Mouse (Mus musculus) embryonic facial prominence, embryonic 13.5 days (tissue): ENCODE measurements around the gene Olfr705. TPM values are rescaled to one million over a fixed set of nuclear protein-coding genes. Genes with fewer than 3 reads are reported as not detected.
"Not testable (repeated sequence)": the region's sequence is repeated elsewhere in the genome, so short reads cannot be mapped to it uniquely, and the experiment has no call there.

ENCODE experiments used
- ATAC-seq: fragments of 200-750 bp; cut with Nextera tagmentation; 2 replicates; pipeline ENCODE4 v1.8.0; 2017; ENCODE audit warnings: low read depth; ENCODE audit not compliant: insufficient number of reproducible peaks, insufficient read depth, low FRiP score, low TSS enrichment
- H3K27ac ChIP-seq: fragments of 300-500 bp; sonication (generic); 2 replicates; pipeline ENCODE4 v1.5.1; 2015; ENCODE audit warnings: moderate library complexity, mild to moderate bottlenecking, inconsistent platforms
- H3K27me3 ChIP-seq: fragments of 300-500 bp; sonication (generic); 2 replicates; pipeline ENCODE4 v1.6.1; 2015; ENCODE audit warnings: mild to moderate bottlenecking, inconsistent platforms
- H3K36me3 ChIP-seq: fragments of 300-500 bp; sonication (generic); 2 replicates; pipeline ENCODE4 v1.6.1; 2015; ENCODE audit warnings: mild to moderate bottlenecking, inconsistent platforms
- H3K4me1 ChIP-seq: fragments of 300-500 bp; sonication (generic); 2 replicates; pipeline ENCODE4 v1.6.1; 2015; ENCODE audit warnings: inconsistent platforms
- H3K4me2 ChIP-seq: fragments of 300-500 bp; sonication (generic); 2 replicates; pipeline ENCODE4 v1.6.1; 2015; ENCODE audit warnings: moderate library complexity, mild to moderate bottlenecking, inconsistent platforms
- H3K4me3 ChIP-seq: fragments of 300-500 bp; sonication (generic); 2 replicates; pipeline ENCODE4 v1.5.1; 2015; ENCODE audit warnings: mild to moderate bottlenecking, inconsistent platforms
- H3K9ac ChIP-seq: fragments of 300-500 bp; sonication (generic); 2 replicates; pipeline ENCODE4 v1.6.1; 2015; ENCODE audit warnings: mild to moderate bottlenecking, inconsistent platforms
- H3K9me3 ChIP-seq: fragments of 300-500 bp; sonication (generic); 2 replicates; pipeline ENCODE4 v1.6.1; 2016; ENCODE audit warnings: inconsistent platforms
- WGBS: fragments of 180-500 bp; shearing (Covaris S2); methylation state at CpG from one replicate; pipeline ENCODE4 v1.1.7; 2015; ENCODE audit warnings: mixed read lengths; 5-methylcytosine and 5-hydroxymethylcytosine counted together
- polyA plus RNA-seq: library from polyadenylated mRNA; unstranded; fragments of >200 nt; fragmentation: Nextera tagmentation; extraction: Ambion mirVana; gene quantifications from 2 replicates; pipeline ENCODE4 v1.2.1, GENCODE M21; 2015

Olfr705 gene
- not detected in 2 replicates for polyA plus RNA-seq

DNA sequence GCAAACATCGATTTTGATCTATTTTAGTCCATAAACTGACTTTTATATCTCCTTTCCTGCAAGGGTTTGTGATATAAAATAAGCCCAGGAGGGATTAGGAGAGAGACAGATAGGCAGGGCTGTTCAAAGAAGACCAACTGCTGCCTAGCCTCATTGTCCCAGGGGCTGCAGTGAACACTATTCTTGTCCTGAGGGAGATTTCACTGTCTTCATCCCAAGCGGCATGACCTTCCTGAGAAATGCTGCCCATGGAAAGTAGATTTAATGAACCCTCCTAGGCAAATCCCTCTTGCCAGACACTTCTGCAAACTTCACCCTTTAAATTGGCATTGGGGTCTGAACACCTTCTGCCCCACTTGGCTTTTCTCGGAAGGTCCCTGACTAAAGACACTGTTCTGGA, at the start of gene Olfr705:
Gene Olfr705 (minus strand): TSS at position 101 of the 400 bp plus-strand sequence.
- ATAC-seq: no peak
- Histone ChIP-seq H3K4me2 (no peak within 1 kb of the TSS), H3K27me3 (no peaks in the 10 kb centered on the region), H3K9me3 (no peaks in the 10 kb centered on the region), H3K4me1 (no peaks in the 10 kb centered on the region), H3K27ac (no peak within 1 kb of the TSS), H3K36me3 (no peaks in the 10 kb centered on the region), H3K9ac (no peak within 1 kb of the TSS), H3K4me3 (no peak within 1 kb of the TSS)
- 80% methylated on average over 3 of the region's 3 CpGs for WGBS

DNA sequence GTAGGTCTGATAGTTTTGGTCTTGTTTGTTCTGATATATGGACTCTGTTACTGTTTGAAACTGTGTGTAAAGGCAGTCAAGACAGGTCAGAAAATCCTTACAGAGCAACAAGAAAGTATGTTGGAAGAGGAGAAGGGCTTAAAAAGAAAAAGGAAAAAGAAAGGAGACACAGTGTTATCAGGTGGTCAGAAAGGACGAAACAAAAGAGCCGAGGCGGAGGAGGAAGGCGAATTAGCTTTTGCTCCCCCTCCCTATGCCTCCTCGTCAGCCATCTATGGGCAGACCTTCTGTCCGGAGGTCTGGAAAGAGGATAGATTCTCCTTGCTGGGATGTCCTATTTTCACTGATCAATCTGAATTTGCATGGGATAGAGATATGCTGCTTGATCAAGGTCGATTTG, 44.3 kb upstream of the Olfr705 start:
- not testable (repeated sequence) for ATAC-seq, H3K4me1 ChIP-seq
- 87% methylated on average over 7 of the region's 7 CpGs for WGBS

DNA sequence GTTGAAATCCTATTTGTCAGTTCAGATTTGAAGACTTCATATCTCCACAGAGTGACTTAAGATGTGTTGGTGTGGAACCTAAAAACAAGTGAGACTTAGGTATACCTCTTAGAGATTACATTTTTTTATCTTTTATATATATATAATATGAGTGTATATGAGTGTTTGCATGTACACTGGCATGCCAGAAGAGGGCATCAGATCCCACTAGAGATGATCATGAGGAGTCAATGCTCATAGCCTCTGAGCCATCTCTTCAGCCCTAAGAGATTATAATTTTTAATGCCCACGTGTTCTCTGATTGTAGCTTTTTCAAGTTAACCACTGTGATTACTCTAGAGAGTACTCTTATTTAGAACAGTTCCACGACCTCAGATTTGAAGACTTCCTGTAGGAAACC, 31.0 kb upstream of the Olfr705 start, which contains the start of gene Olfr1532-ps1:
Gene Olfr1532-ps1 (plus strand): TSS at position 326 of the 400 bp plus-strand sequence.
- Histone ChIP-seq H3K9ac (no peak within 1 kb of the TSS), H3K4me2 (no peak within 1 kb of the TSS), H3K4me3 (no peak within 1 kb of the TSS), H3K9me3 (no peaks in the 10 kb centered on the region), H3K4me1 (no peaks in the 10 kb centered on the region), H3K27me3 (no peaks in the 10 kb centered on the region), H3K36me3 (no peaks in the 10 kb centered on the region), H3K27ac (no peak within 1 kb of the TSS)
- WGBS: 57% methylated on average over 2 of the region's 2 CpGs
- ATAC-seq: no peak

More for the DNA sequence above, 44.3 kb upstream of the Olfr705 start:
- not testable (repeated sequence) for H3K4me3 ChIP-seq, H3K9me3 ChIP-seq, H3K9ac ChIP-seq, H3K4me2 ChIP-seq, H3K27ac ChIP-seq, H3K36me3 ChIP-seq, H3K27me3 ChIP-seq

DNA sequence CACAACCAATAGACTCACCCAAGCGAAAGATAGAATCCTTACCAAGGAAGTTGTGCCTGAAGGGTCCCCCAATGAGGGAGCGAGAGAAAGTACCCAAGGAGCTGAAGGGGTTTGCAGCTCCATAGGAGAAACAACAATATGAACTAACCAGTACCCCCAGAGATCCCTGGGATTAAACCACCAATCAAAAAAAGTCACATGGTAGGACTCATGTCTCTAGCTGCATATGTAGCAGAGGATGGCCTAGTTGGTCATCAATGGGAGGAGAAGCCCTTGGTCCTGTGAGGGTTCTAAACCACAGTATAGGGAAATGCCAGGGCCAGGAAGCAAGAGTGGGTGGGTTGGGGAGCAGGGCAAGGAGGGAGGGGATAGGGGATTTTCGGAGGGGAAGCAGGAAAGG, 24.4 kb upstream of the Olfr705 start, which contains the start of gene Olfr707:
Gene Olfr707 (minus strand): TSS at position 101 of the 400 bp plus-strand sequence.
- H3K9me3 ChIP-seq, H3K27me3 ChIP-seq, H3K4me3 ChIP-seq, H3K36me3 ChIP-seq, H3K4me2 ChIP-seq, H3K4me1 ChIP-seq, ATAC-seq, H3K27ac ChIP-seq, H3K9ac ChIP-seq: not testable (repeated sequence)
- WGBS: 76% methylated on average over 3 of the region's 3 CpGs

DNA sequence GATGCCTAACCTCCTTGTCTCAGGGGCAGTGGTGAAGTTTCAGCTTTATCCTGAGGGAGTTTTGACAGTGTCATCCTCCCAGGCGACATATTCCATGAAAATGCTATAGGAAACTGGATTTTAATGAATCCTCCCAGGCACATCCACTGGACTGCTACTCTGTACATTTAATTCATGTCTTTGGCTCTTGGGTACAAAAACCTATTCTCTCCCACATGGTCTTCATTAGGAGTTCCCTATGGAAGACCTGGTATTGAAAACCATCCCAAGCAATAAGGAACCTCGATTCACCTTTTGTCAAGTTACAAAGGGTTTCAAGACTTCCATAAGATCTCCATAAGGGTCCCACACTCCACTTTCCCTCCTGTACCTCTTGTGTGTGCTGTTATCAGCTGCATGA, 11.4 kb upstream of the Olfr705 start, which contains the start of gene Olfr706:
Gene Olfr706 (minus strand): TSS at position 101 of the 400 bp plus-strand sequence.
- Histone ChIP-seq H3K9me3 (no peaks in the 10 kb centered on the region), H3K4me2 (no peak within 1 kb of the TSS), H3K27me3 (no peaks in the 10 kb centered on the region), H3K9ac (no peak within 1 kb of the TSS), H3K36me3 (no peaks in the 10 kb centered on the region), H3K27ac (no peak within 1 kb of the TSS), H3K4me3 (no peak within 1 kb of the TSS), H3K4me1 (no peaks in the 10 kb centered on the region)
- 80% methylated on average over 2 of the region's 2 CpGs for WGBS
- ATAC-seq: no peak

DNA sequence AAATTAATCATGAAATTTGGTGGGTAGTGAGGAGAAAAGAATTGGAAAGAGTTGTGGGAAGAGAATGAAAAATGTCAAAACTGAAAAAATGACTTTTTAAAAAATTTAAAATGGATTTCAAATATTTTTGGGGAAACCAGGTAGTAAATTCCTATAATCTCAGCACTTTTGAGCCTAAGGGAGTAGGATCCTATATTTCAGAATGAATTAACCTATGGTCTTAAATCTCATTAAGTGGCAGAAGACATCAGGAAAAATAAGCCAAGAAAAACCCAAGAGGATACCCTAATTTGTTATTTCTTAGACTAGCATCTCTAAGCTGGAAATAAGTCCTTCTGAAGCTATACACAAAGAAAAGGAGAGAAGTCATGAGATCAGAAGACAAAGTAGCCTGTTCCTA, 13.8 kb downstream of the Olfr705 start, which contains the start of gene Olfr704:
Gene Olfr704 (plus strand): TSS at position 301 of the 400 bp plus-strand sequence.
- Histone ChIP-seq H3K27me3 (no peaks in the 10 kb centered on the region), H3K27ac (no peak within 1 kb of the TSS), H3K4me3 (no peak within 1 kb of the TSS), H3K9me3 (no peaks in the 10 kb centered on the region), H3K4me2 (no peak within 1 kb of the TSS), H3K36me3 (no peaks in the 10 kb centered on the region), H3K4me1 (no peaks in the 10 kb centered on the region), H3K9ac (no peak within 1 kb of the TSS)
- ATAC-seq: no peak

DNA sequence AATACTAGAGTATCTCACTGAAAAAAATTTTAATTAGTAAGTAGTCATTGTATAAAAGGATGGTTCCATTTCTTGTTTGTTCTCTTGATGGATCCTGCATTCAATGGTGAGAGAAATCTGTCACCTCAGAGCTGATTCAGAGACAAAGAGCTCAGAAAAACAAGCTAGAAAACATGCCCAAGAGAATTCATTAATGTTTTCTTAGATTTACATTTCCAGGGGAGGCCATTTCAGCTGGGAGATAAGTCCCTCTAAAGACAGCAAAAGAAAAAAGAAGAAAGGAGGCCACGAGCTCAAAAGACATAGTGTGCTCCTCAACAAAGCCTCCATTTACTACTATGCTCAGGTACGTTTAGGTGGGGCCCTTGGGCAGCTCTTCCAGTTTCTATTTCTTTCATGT, 33.6 kb downstream of the Olfr705 start, which contains the start of gene Olfr703:
Gene Olfr703 (plus strand): TSS at position 301 of the 400 bp plus-strand sequence.
- 58% methylated on average over 2 of the region's 2 CpGs for WGBS
- Histone ChIP-seq H3K27ac (no peak within 1 kb of the TSS), H3K4me1 (no peaks in the 10 kb centered on the region), H3K36me3 (no peaks in the 10 kb centered on the region), H3K4me3 (no peak within 1 kb of the TSS), H3K9ac (no peak within 1 kb of the TSS), H3K4me2 (no peak within 1 kb of the TSS), H3K27me3 (no peaks in the 10 kb centered on the region), H3K9me3 (no peaks in the 10 kb centered on the region)
- ATAC-seq: no peak

DNA sequence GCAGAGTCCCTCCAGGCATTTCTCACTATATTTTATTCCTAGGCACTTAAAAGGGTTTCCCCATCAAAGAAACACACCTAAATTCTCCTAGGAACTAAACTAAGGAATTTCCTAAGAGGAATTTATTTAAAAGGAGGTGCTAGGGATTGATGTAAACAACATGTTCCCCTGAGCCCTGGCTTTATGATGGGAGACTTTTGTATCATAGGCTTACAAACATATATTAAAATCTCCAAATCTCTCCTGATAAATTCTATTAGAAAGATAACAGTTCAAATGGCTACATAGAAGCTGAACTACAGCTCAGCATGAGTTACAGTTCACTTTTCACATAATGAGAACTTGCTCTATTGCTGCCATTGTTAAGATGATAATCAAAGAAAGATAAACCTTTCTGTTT, 42.9 kb downstream of the Olfr705 start, which contains the start of gene Olfr702:
Gene Olfr702 (minus strand): TSS at position 101 of the 400 bp plus-strand sequence.
- ATAC-seq: no peak
- Histone ChIP-seq H3K4me3 (no peak within 1 kb of the TSS), H3K9me3 (no peaks in the 10 kb centered on the region), H3K4me2 (no peak within 1 kb of the TSS), H3K9ac (no peak within 1 kb of the TSS), H3K27ac (no peak within 1 kb of the TSS), H3K27me3 (no peaks in the 10 kb centered on the region), H3K4me1 (no peaks in the 10 kb centered on the region), H3K36me3 (no peaks in the 10 kb centered on the region)

Other genes with a start within 250 kb of the Olfr705 start
- not detected in 2 replicates for gene Olfr693, start 196.3 kb downstream of the Olfr705 start, polyA plus RNA-seq
- gene Olfr694, start 185.1 kb downstream of the Olfr705 start, polyA plus RNA-seq: not detected in 2 replicates
- not detected in 2 replicates for gene Olfr695, start 160.5 kb downstream of the Olfr705 start, polyA plus RNA-seq
- not detected in 2 replicates for gene Olfr697, start 134.4 kb downstream of the Olfr705 start, polyA plus RNA-seq
- gene Olfr698, start 121.5 kb downstream of the Olfr705 start, polyA plus RNA-seq: not detected in 2 replicates
- not detected in 2 replicates for gene Olfr699, start 83.7 kb downstream of the Olfr705 start, polyA plus RNA-seq
- not detected in 2 replicates for gene Olfr700, start 68.1 kb downstream of the Olfr705 start, polyA plus RNA-seq
- not detected in 2 replicates for gene Olfr701, start 62.8 kb downstream of the Olfr705 start, polyA plus RNA-seq
- gene Olfr702, start 43.0 kb downstream of the Olfr705 start, polyA plus RNA-seq: not detected in 2 replicates
- gene Olfr703, start 33.5 kb downstream of the Olfr705 start, polyA plus RNA-seq: not detected in 2 replicates
- not detected in 2 replicates for gene Olfr704, start 13.7 kb downstream of the Olfr705 start, polyA plus RNA-seq
- not detected in 2 replicates for gene Olfr706, start 11.3 kb upstream of the Olfr705 start, polyA plus RNA-seq
- not detected in 2 replicates for gene Olfr707, start 24.4 kb upstream of the Olfr705 start, polyA plus RNA-seq
- gene Olfr1532-ps1, start 31.1 kb upstream of the Olfr705 start, polyA plus RNA-seq: not detected in 2 replicates
- gene Olfr709-ps1, start 55.3 kb upstream of the Olfr705 start, polyA plus RNA-seq: not detected in 2 replicates
- not detected in 2 replicates for gene Olfr710, start 71.4 kb upstream of the Olfr705 start, polyA plus RNA-seq
- not detected in 2 replicates for gene Olfr6, start 87.0 kb upstream of the Olfr705 start, polyA plus RNA-seq
- not detected in 2 replicates for gene Olfr711, start 98.6 kb upstream of the Olfr705 start, polyA plus RNA-seq
- not detected in 2 replicates for gene Olfr2, start 129.2 kb upstream of the Olfr705 start, polyA plus RNA-seq
- not detected in 2 replicates for gene Olfr713, start 154.3 kb upstream of the Olfr705 start, polyA plus RNA-seq
- gene Olfr714, start 194.1 kb upstream of the Olfr705 start, polyA plus RNA-seq: not detected in 2 replicates
- gene Olfr17, start 216.3 kb upstream of the Olfr705 start, polyA plus RNA-seq: not detected in 2 replicates
- gene Olfr715b, start 233.5 kb upstream of the Olfr705 start, polyA plus RNA-seq: not detected in 2 replicates